Comparison of ENCODE assay signal across 11 mouse cellular contexts in genomic region chr11:57465025-57465424, GRCm38 (mm10). TPM values are rescaled to one million over a fixed set of nuclear protein-coding genes. Genes with fewer than 3 reads are reported as not detected.
DNase-seq lines count a peak whose midpoint lies in the region; ATAC-seq and TF ChIP-seq lines count a peak whose summit lies in the region.
"Had no signal": no experiment of that assay in that cellular context is flagged by ENCODE, and none has a peak within 500 bp of the region (broad histone marks: within the 10 kb centered on the region; RNA-seq: fewer than 3 reads in every experiment).

No protein-coding gene starts in this region.

- no peaks in the 10 kb centered on the region for H3K36me3 ChIP-seq in forebrain, embryonic 11.5 days (ENCODE audit: control insufficient read depth, insufficient read depth, low read length)
- H3K36me3 ChIP-seq in forebrain, embryonic 16.5 days (ENCODE audit: control insufficient read depth, insufficient read depth), result no peaks in the 10 kb centered on the region
- H3K36me3 ChIP-seq in embryonic facial prominence, embryonic 10.5 days (replicated peaks), result no peaks in the 10 kb centered on the region
- no peaks in the 10 kb centered on the region for H3K36me3 ChIP-seq in stomach, postnatal 0 days (ENCODE audit: control insufficient read depth, insufficient read depth, low read length)
- H3K36me3 ChIP-seq: limb, embryonic 15.5 days; neural tube, embryonic 15.5 days had no signal

- no peak overlapping the region for H3K4me2 ChIP-seq in forebrain, embryonic 11.5 days (ENCODE audit: low read depth, low read length, severe bottlenecking)
- H3K4me2 ChIP-seq in forebrain, embryonic 16.5 days (ENCODE audit: low read length), result no peak overlapping the region
- H3K4me2 ChIP-seq in stomach, postnatal 0 days (replicated peaks; ENCODE audit: low read depth), result no peak overlapping the region
- H3K4me2 ChIP-seq: limb, embryonic 15.5 days; neural tube, embryonic 15.5 days had no signal

- peak; percentile 56 for DNase-seq in forebrain, embryonic 11.5 days (ENCODE audit: low spot score)
- peak; percentile 35 for DNase-seq in lung, postnatal 10 days
- no peak for DNase-seq in lung, postnatal 25 days (ENCODE audit: low spot score)
- peak; percentile 53 for DNase-seq in embryonic facial prominence, embryonic 10.5 days (ENCODE audit: low spot score)
- peak; percentile 62 for DNase-seq in stomach, postnatal 0 days (ENCODE audit: low spot score)
- DNase-seq in heart, adult 9 months (ENCODE audit: low spot score in 2 of 2), result no peak
- no peak for DNase-seq in gastrocnemius, adult 18-20 months (ENCODE audit: low spot score)

- H3K4me3 ChIP-seq in forebrain, embryonic 11.5 days (ENCODE audit: low read depth, low read length), result no peak overlapping the region
- H3K4me3 ChIP-seq in forebrain, embryonic 16.5 days (replicated peaks; ENCODE audit: low read length), result no peak overlapping the region
- no peak overlapping the region for H3K4me3 ChIP-seq in embryonic facial prominence, embryonic 10.5 days
- no peak overlapping the region for H3K4me3 ChIP-seq in stomach, postnatal 0 days (ENCODE audit: low read depth, low read length)
- H3K4me3 ChIP-seq: limb, embryonic 15.5 days; neural tube, embryonic 15.5 days had no signal

- no peak for TF ChIP-seq EP300 in stomach, postnatal 0 days (optimal IDR thresholded peaks at IDR 0.05)

- H3K9ac ChIP-seq in forebrain, embryonic 11.5 days (ENCODE audit: low read length), result no peak overlapping the region
- no peak overlapping the region for H3K9ac ChIP-seq in forebrain, embryonic 16.5 days (replicated peaks; ENCODE audit: low read depth, low read length)
- no peak overlapping the region for H3K9ac ChIP-seq in stomach, postnatal 0 days (ENCODE audit: low read length)
- H3K9ac ChIP-seq: limb, embryonic 15.5 days; neural tube, embryonic 15.5 days had no signal

- H3K4me1 ChIP-seq in forebrain, embryonic 11.5 days (replicated peaks; ENCODE audit: control insufficient read depth, insufficient read depth, low read length), result no peaks in the 10 kb centered on the region
- H3K4me1 ChIP-seq in forebrain, embryonic 16.5 days (replicated peaks; ENCODE audit: control insufficient read depth, insufficient read depth, low read length), result peaks cover 4% of the 10 kb centered on the region; the same call in 1 of the 2 replicates
- no peaks in the 10 kb centered on the region for H3K4me1 ChIP-seq in embryonic facial prominence, embryonic 10.5 days
- no peaks in the 10 kb centered on the region for H3K4me1 ChIP-seq in stomach, postnatal 0 days (replicated peaks; ENCODE audit: control insufficient read depth, insufficient read depth)
- H3K4me1 ChIP-seq: limb, embryonic 15.5 days had no signal

- whole genome bisulfite sequencing in forebrain, embryonic 11.5 days, result 32% methylated on average over 8 of the region's 8 CpGs
- WGBS in forebrain, embryonic 16.5 days, result 51% methylated on average over 8 of the region's 8 CpGs
- WGBS in embryonic facial prominence, embryonic 10.5 days, result 43% methylated on average over 8 of the region's 8 CpGs
- 40% methylated on average over 8 of the region's 8 CpGs for WGBS in stomach, postnatal 0 days

- no peak overlapping the region for H3K27ac ChIP-seq in forebrain, embryonic 11.5 days (ENCODE audit: low read depth, low read length)
- no peak overlapping the region for H3K27ac ChIP-seq in forebrain, embryonic 16.5 days (ENCODE audit: low read length)
- no peak overlapping the region for H3K27ac ChIP-seq in embryonic facial prominence, embryonic 10.5 days (replicated peaks)
- no peak overlapping the region for H3K27ac ChIP-seq in stomach, postnatal 0 days (replicated peaks)
- H3K27ac ChIP-seq: limb, embryonic 15.5 days; neural tube, embryonic 15.5 days had no signal

- no peaks in the 10 kb centered on the region for H3K27me3 ChIP-seq in forebrain, embryonic 11.5 days (ENCODE audit: control insufficient read depth, insufficient read depth, low read length)
- no peaks in the 10 kb centered on the region for H3K27me3 ChIP-seq in forebrain, embryonic 16.5 days (replicated peaks; ENCODE audit: control insufficient read depth, insufficient read depth, low read length)
- H3K27me3 ChIP-seq in embryonic facial prominence, embryonic 10.5 days (replicated peaks; ENCODE audit: low read depth, poor library complexity, severe bottlenecking), result no peaks in the 10 kb centered on the region
- H3K27me3 ChIP-seq in stomach, postnatal 0 days (ENCODE audit: control insufficient read depth, insufficient read depth, low read length), result no peaks in the 10 kb centered on the region
- H3K27me3 ChIP-seq: limb, embryonic 15.5 days; neural tube, embryonic 15.5 days had no signal

- TF ChIP-seq CTCF in stomach, postnatal 0 days (IDR thresholded peaks at IDR 0.05; ENCODE audit: low read depth), result peak; percentile 52

- ATAC-seq in forebrain, embryonic 11.5 days (replicated peaks; ENCODE audit: low FRiP score), result no peak
- no peak for ATAC-seq in forebrain, embryonic 16.5 days
- no peak for ATAC-seq in stomach, postnatal 0 days (ENCODE audit: low FRiP score, low TSS enrichment)
- ATAC-seq: inflammation-experienced regulatory T-cells, adult 6 months had no signal

- no peaks in the 10 kb centered on the region; the same call in 1 of the 2 replicates for H3K9me3 ChIP-seq in forebrain, embryonic 11.5 days (ENCODE audit: control insufficient read depth, low read length)
- H3K9me3 ChIP-seq in forebrain, embryonic 16.5 days (ENCODE audit: control insufficient read depth, low read length), result no peaks in the 10 kb centered on the region
- H3K9me3 ChIP-seq in embryonic facial prominence, embryonic 10.5 days, result no peaks in the 10 kb centered on the region
- H3K9me3 ChIP-seq in stomach, postnatal 0 days (ENCODE audit: control insufficient read depth, low read length), result no peaks in the 10 kb centered on the region
- H3K9me3 ChIP-seq: limb, embryonic 15.5 days; neural tube, embryonic 15.5 days had no signal

RNA-seq across cellular contexts. Expression of gene Fam114a2, which starts 53.4 kb away (rescaled TPM):
- polyA plus RNA-seq in forebrain, embryonic 11.5 days (2014; fragmentation: Nextera tagmentation; extraction: Ambion mirVana), result 50.8 and 54.5 TPM in 2 replicates
- polyA plus RNA-seq in forebrain, embryonic 16.5 days (2015; fragmentation: Nextera tagmentation; extraction: Ambion mirVana), result 111 TPM in 2 replicates
- polyA plus RNA-seq in embryonic facial prominence, embryonic 10.5 days (2016; fragmentation: Nextera tagmentation; extraction: Ambion mirVana), result 68.0 and 73.6 TPM in 2 replicates
- 45.3 and 50.7 TPM in 2 replicates for polyA plus RNA-seq in stomach, postnatal 0 days (2015; fragmentation: Nextera tagmentation; extraction: Ambion mirVana)
- total RNA-seq in gastrocnemius, adult 18-20 months (2021), result 10 to 100 TPM; 47.5 to 50.2 TPM

RNA-seq across cellular contexts. Expression of gene Mfap3, which starts 53.4 kb away (rescaled TPM):
- polyA plus RNA-seq in forebrain, embryonic 11.5 days (2014; fragmentation: Nextera tagmentation; extraction: Ambion mirVana), result 54.9 and 56.6 TPM in 2 replicates
- polyA plus RNA-seq in forebrain, embryonic 16.5 days (2015; fragmentation: Nextera tagmentation; extraction: Ambion mirVana), result 63.8 and 72.7 TPM in 2 replicates
- 49.0 and 50.7 TPM in 2 replicates for polyA plus RNA-seq in embryonic facial prominence, embryonic 10.5 days (2016; fragmentation: Nextera tagmentation; extraction: Ambion mirVana)
- 22.7 and 22.8 TPM in 2 replicates for polyA plus RNA-seq in stomach, postnatal 0 days (2015; fragmentation: Nextera tagmentation; extraction: Ambion mirVana)
- total RNA-seq in gastrocnemius, adult 18-20 months (2021), result 1 to 10 TPM; 7.0 to 8.3 TPM

Comparison
In these comparisons a context has a peak if more than half of its experiments do, and no peak if none do; other contexts are left out.
1. DNase-seq: peak in forebrain, embryonic 11.5 days (single experiment), lung, postnatal 10 days (single experiment), embryonic facial prominence, embryonic 10.5 days (single experiment) and stomach, postnatal 0 days (single experiment); none in lung, postnatal 25 days (single experiment), heart, adult 9 months (0 of 2) and gastrocnemius, adult 18-20 months (single experiment).